Comparison of ENCODE assay signal across 9 mouse cellular contexts in genomic region chr7:35649071-35649470, GRCm38 (mm10). TPM values are rescaled to one million over a fixed set of nuclear protein-coding genes. Genes with fewer than 3 reads are reported as not detected.
DNase-seq lines count a peak whose midpoint lies in the region; ATAC-seq and TF ChIP-seq lines count a peak whose summit lies in the region.
"Had no signal": no experiment of that assay in that cellular context is flagged by ENCODE, and none has a peak within 500 bp of the region (broad histone marks: within the 10 kb centered on the region; RNA-seq: fewer than 3 reads in every experiment).

No protein-coding gene starts in this region.

- H3K4me3 ChIP-seq in thymus, adult 2 months (ENCODE audit: control insufficient read depth, insufficient read depth, low read length), result no peak overlapping the region
- no peak overlapping the region for H3K4me3 ChIP-seq in heart, embryonic 13.5 days
- no peak overlapping the region for H3K4me3 ChIP-seq in liver, postnatal 0 days (ENCODE audit: low read depth, low read length)
- no peak overlapping the region for H3K4me3 ChIP-seq in stomach, postnatal 0 days (ENCODE audit: low read depth, low read length)
- H3K4me3 ChIP-seq in forebrain, postnatal 0 days (ENCODE audit: low read depth, low read length), result no peak overlapping the region
- H3K4me3 ChIP-seq: limb, embryonic 13.5 days had no signal

- TF ChIP-seq EP300 in liver, postnatal 0 days (IDR thresholded peaks at IDR 0.05; ENCODE audit: low read depth), result no peak
- TF ChIP-seq EP300 in stomach, postnatal 0 days (optimal IDR thresholded peaks at IDR 0.05), result no peak

- H3K9ac ChIP-seq in heart, embryonic 13.5 days, result no peak overlapping the region
- H3K9ac ChIP-seq in liver, postnatal 0 days (replicated peaks), result no peak overlapping the region
- H3K9ac ChIP-seq in stomach, postnatal 0 days (ENCODE audit: low read length), result no peak overlapping the region
- H3K9ac ChIP-seq in forebrain, postnatal 0 days, result no peak overlapping the region
- H3K9ac ChIP-seq: limb, embryonic 13.5 days had no signal

- no peak for TF ChIP-seq POLR2A in thymus, adult 2 months (IDR thresholded peaks at IDR 0.05; ENCODE audit: control insufficient read depth, extremely low read depth, insufficient read depth, low read length, poor library complexity)

- peak; percentile 43; the same call in 1 of the 2 replicates for ATAC-seq in heart, embryonic 13.5 days (ENCODE audit: extremely low read depth, insufficient number of reproducible peaks, low FRiP score, low TSS enrichment)
- peak; percentile 62 for ATAC-seq in liver, postnatal 0 days
- peak; percentile 51 for ATAC-seq in stomach, postnatal 0 days (ENCODE audit: low FRiP score, low TSS enrichment)
- no peak for ATAC-seq in forebrain, postnatal 0 days

- H3K9me3 ChIP-seq in heart, embryonic 13.5 days, result no peaks in the 10 kb centered on the region
- no peaks in the 10 kb centered on the region for H3K9me3 ChIP-seq in liver, postnatal 0 days (ENCODE audit: low read length)
- no peaks in the 10 kb centered on the region for H3K9me3 ChIP-seq in stomach, postnatal 0 days (ENCODE audit: control insufficient read depth, low read length)
- no peaks in the 10 kb centered on the region for H3K9me3 ChIP-seq in forebrain, postnatal 0 days (ENCODE audit: low read length)
- H3K9me3 ChIP-seq: limb, embryonic 13.5 days had no signal

- no peaks in the 10 kb centered on the region for H3K27me3 ChIP-seq in thymus, adult 2 months (ENCODE audit: control insufficient read depth, insufficient read depth, low read length)
- H3K27me3 ChIP-seq in heart, embryonic 13.5 days (replicated peaks), result no peaks in the 10 kb centered on the region
- no peaks in the 10 kb centered on the region for H3K27me3 ChIP-seq in liver, postnatal 0 days (ENCODE audit: insufficient read depth, low read length)
- no peaks in the 10 kb centered on the region for H3K27me3 ChIP-seq in stomach, postnatal 0 days (ENCODE audit: control insufficient read depth, insufficient read depth, low read length)
- no peaks in the 10 kb centered on the region for H3K27me3 ChIP-seq in forebrain, postnatal 0 days (ENCODE audit: insufficient read depth, low read length)
- H3K27me3 ChIP-seq: limb, embryonic 13.5 days had no signal

- peak overlapping the region; percentile 16; the same call in 1 of the 2 replicates for H3K4me2 ChIP-seq in heart, embryonic 13.5 days
- H3K4me2 ChIP-seq in liver, postnatal 0 days (ENCODE audit: low read depth, low read length), result no peak overlapping the region
- no peak overlapping the region for H3K4me2 ChIP-seq in stomach, postnatal 0 days (replicated peaks; ENCODE audit: low read depth)
- no peak overlapping the region for H3K4me2 ChIP-seq in forebrain, postnatal 0 days (ENCODE audit: low read depth)
- H3K4me2 ChIP-seq: limb, embryonic 13.5 days had no signal

- peak; percentile 23 for DNase-seq in thymus, adult 2 months
- no peak for DNase-seq in thymus, postnatal 10 days (ENCODE audit: low spot score in 2 of 2)
- peak; percentile 86 for DNase-seq in adrenal gland, postnatal 14 days
- DNase-seq in liver, postnatal 0 days, result peak; percentile 81
- peak; percentile 69 for DNase-seq in stomach, postnatal 0 days (ENCODE audit: low spot score)
- DNase-seq in right cerebral cortex, postnatal 36 days (ENCODE audit: low spot score in 2 of 2), result no peak
- no peak for DNase-seq in forebrain, postnatal 0 days

- no peak for TF ChIP-seq CTCF in thymus, adult 2 months (IDR thresholded peaks at IDR 0.05; ENCODE audit: borderline replicate concordance, control insufficient read depth, extremely low read depth, insufficient read depth, low read length, poor library complexity)
- TF ChIP-seq CTCF in liver, postnatal 0 days (IDR thresholded peaks at IDR 0.05; ENCODE audit: low read depth), result no peak
- no peak for TF ChIP-seq CTCF in stomach, postnatal 0 days (IDR thresholded peaks at IDR 0.05; ENCODE audit: low read depth)
- TF ChIP-seq CTCF in forebrain, postnatal 0 days (IDR thresholded peaks at IDR 0.05; ENCODE audit: low read depth), result no peak

- H3K36me3 ChIP-seq in thymus, adult 2 months (ENCODE audit: control insufficient read depth, insufficient read depth, low read length), result peaks cover 9% of the 10 kb centered on the region
- peaks cover 17% of the 10 kb centered on the region for H3K36me3 ChIP-seq in heart, embryonic 13.5 days
- H3K36me3 ChIP-seq in liver, postnatal 0 days (replicated peaks; ENCODE audit: insufficient read depth, low read length), result peaks cover 10% of the 10 kb centered on the region; the same call in 1 of the 2 replicates
- no peaks in the 10 kb centered on the region for H3K36me3 ChIP-seq in stomach, postnatal 0 days (ENCODE audit: control insufficient read depth, insufficient read depth, low read length)
- peaks cover 8% of the 10 kb centered on the region for H3K36me3 ChIP-seq in forebrain, postnatal 0 days (ENCODE audit: insufficient read depth)

- H3K4me1 ChIP-seq in thymus, adult 2 months (replicated peaks; ENCODE audit: control insufficient read depth, insufficient read depth, low read length), result peaks cover 6% of the 10 kb centered on the region
- peaks cover 7% of the 10 kb centered on the region for H3K4me1 ChIP-seq in heart, embryonic 13.5 days
- 0 out of 2 replicates have a peak, but pooled peaks cover 4% of the 10 kb centered on the region for H3K4me1 ChIP-seq in liver, postnatal 0 days (ENCODE audit: insufficient read depth)
- no peaks in the 10 kb centered on the region for H3K4me1 ChIP-seq in stomach, postnatal 0 days (replicated peaks; ENCODE audit: control insufficient read depth, insufficient read depth)
- H3K4me1 ChIP-seq in forebrain, postnatal 0 days (ENCODE audit: insufficient read depth), result no peaks in the 10 kb centered on the region

- 52% methylated on average over 3 of the region's 3 CpGs for WGBS in thymus, adult 2 months
- 36% methylated on average over 3 of the region's 3 CpGs for WGBS in heart, embryonic 13.5 days
- 37% methylated on average over 3 of the region's 3 CpGs for WGBS in liver, postnatal 0 days (ENCODE audit: insufficient replicate concordance)
- WGBS in stomach, postnatal 0 days, result 32% methylated on average over 3 of the region's 3 CpGs
- WGBS in forebrain, postnatal 0 days, result 46% methylated on average over 3 of the region's 3 CpGs

- H3K27ac ChIP-seq in thymus, adult 2 months (ENCODE audit: control insufficient read depth, insufficient read depth, low read length), result no peak overlapping the region
- no peak overlapping the region for H3K27ac ChIP-seq in heart, embryonic 13.5 days (replicated peaks)
- no peak overlapping the region for H3K27ac ChIP-seq in liver, postnatal 0 days (ENCODE audit: low read depth)
- no peak overlapping the region for H3K27ac ChIP-seq in stomach, postnatal 0 days (replicated peaks)
- H3K27ac ChIP-seq in forebrain, postnatal 0 days (ENCODE audit: low read depth, low read length), result no peak overlapping the region
- H3K27ac ChIP-seq: limb, embryonic 13.5 days had no signal

RNA-seq across cellular contexts. Expression of gene Pdcd5, which starts 1.8 kb away (rescaled TPM):
- polyA plus RNA-seq in thymus, adult 2 months (2012; rRNA removed), result 47.6 and 50.1 TPM in 2 replicates
- 84.8 and 103 TPM in 2 replicates for total RNA-seq in adrenal gland, postnatal 14 days (2021)
- polyA plus RNA-seq in heart, embryonic 13.5 days (2015; fragmentation: Nextera tagmentation; extraction: Ambion mirVana), result 260 and 285 TPM in 2 replicates
- 162 and 163 TPM in 2 replicates for polyA plus RNA-seq in liver, postnatal 0 days (2015; fragmentation: Nextera tagmentation; extraction: Ambion mirVana)
- polyA plus RNA-seq in stomach, postnatal 0 days (2015; fragmentation: Nextera tagmentation; extraction: Ambion mirVana), result 190 and 196 TPM in 2 replicates
- 91.6 and 154 TPM in 2 replicates for total RNA-seq in forebrain, postnatal 0 days (2014; rRNA removed)
- polyA plus RNA-seq in forebrain, postnatal 0 days (2015; fragmentation: Nextera tagmentation; extraction: Ambion mirVana), result 228 and 295 TPM in 2 replicates

Comparison
In these comparisons a context has a peak if more than half of its experiments do, and no peak if none do; other contexts are left out.
1. DNase-seq: peak in thymus, adult 2 months (single experiment), adrenal gland, postnatal 14 days (single experiment), liver, postnatal 0 days (single experiment) and stomach, postnatal 0 days (single experiment); none in thymus, postnatal 10 days (0 of 2), right cerebral cortex, postnatal 36 days (0 of 2) and forebrain, postnatal 0 days (single experiment).